Mouse (Mus musculus) layer of hippocampus, adult 9-10 months (tissue): Measurements from ENCODE around the gene Nosip.
"Not testable (repeated sequence)": the region's sequence is repeated elsewhere in the genome, so short reads cannot be mapped to it uniquely, and the experiment has no call there.

Experiments
- DNase-seq: peaks from one replicate; pipeline ENCODE4 v3.0.0; 2022; ENCODE audit warnings: low spot score

The Nosip gene

GRCm38 (mm10) chr7:45062239-45062835, at the start of gene Nosip, which contains the start of gene Prrg2:
Gene Nosip (plus strand): TSS chr7:45062429.
Gene Prrg2 (minus strand): TSS chr7:45062677.
- peak; percentile 93 for DNase-seq

DNA sequence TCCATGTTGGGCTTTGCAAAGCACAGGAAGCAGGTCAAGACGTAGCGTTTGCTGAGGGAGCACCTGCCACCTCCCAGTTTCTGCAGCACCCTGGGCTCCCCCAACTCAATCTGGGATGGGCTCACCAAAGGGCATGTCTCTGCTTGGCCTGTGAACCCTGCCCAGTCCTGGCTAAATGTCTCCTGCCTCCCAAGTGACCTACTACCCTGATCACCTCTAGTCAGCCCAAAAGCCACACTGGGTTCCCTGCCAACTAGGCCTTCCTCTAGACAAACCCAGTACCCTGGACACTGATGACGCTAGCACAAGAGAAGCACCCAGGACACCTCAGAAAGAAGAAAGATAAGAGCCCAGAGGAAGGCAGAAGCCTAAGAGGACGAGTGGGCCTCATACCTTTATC, 49.4 kb upstream of the Nosip start:
- no peak for DNase-seq

DNA sequence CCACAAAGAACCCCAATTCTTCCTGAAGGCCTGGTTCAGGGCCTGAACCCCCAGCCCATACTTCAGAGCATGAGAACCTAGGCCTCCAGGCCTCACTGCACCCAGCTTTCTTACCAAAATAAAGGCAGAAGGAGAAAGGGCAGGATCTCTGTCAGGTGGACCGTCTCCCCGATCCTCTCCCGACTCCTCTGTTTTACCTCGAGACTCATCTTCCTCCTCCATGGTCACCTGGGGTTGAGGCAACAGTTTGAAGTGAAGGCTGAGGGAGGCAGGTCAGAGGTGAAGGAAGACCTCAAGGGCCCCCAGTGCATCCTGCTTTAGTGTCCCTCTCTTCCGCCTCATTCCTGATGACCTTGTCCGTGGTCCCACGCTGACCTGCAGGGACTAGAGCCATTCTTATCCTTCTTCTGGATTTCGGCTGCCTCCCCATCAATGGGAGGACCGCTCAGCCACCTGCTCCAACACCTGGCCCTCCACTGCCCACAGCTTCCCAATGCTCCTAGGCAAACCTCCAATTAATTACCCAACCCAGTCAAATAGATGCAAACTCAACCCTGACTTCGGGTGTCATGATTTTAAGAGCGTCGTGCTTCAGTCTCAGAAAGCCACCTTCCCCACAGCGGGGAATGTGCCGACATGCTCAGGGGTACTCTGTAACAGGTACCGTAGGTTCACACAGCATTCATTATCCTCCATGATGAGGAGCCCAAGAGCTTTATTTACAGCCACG, 48.7 kb upstream of the Nosip start:
- no peak for DNase-seq

DNA sequence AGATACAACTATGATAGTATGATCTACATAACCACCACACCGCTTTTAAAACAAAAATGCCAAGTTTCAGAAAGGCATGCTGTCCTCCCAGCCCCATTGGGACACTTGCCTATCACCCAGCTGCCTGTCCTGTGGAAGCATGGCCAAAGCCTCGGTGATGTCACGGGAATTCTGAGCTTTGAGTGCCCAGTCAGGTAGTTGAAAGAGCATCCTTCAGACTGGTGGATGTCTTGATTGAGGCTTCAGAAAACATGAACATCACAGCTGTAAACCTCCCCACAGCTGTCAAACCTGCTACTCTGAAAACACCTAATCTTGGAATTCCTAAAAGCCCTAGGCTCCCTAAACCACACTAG, 48.2 kb upstream of the Nosip start:
- DNase-seq: no peak

DNA sequence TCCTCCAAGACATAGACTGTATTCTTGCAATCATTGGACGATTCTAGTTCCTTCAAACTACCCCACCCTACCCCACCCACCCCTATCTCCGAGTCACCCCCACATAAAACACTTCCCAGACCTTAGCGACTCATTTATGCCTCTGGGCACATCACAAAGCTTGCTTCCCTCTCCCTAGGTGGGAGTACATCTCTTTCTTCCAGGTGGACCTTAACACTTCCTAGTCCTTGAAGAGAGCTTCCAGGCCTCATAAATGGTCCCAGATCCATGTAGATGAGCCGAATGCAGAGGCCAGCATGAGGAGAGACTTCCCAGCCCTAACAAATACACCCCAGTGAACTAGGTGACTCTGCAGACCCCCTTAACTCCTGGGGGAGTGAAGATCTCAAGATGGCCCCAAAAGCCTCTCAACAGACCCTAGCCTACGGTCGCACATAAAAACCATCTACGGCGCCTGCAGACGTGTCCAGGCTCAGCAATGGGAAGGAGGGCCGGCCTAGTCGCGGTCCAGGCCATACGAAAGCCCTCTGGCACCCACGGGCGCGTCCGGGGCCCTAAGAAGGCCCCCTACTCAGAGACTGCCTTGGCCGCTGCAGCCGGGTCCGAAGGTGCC, 46.8 kb upstream of the Nosip start:
- DNase-seq: no peak

DNA sequence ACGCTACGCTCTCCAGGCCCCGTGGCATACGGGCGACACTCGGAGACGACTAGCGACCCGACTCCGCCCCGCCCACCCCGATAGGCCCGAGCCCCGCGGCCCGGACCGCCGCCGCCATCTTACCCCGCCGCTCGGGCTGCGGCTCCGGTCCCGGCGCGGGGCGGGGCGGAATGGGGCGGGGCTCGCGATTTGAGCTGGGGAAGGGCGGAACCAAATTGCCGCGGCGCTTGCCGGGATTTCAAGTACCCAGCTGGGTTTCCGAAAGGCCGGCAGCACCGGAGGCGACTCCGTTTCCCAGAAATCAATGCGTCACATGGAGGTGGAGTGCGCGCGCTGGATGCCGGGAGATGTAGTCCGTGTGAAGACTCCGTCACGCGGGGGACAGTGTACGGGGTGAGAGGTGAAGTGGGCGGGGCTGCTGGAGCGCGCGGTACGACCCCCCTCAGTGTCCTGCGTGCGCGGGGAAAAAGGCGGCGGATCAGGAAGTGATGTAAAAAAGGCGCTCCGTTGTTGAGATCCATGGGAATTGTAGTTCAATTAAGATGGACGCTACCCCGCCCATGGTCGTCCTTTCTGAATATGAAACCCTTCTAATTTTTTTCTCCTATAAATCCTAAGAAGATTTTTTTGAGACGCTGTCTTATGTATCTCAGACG, 46.1 kb upstream of the Nosip start, which contains the start of gene Scaf1:
Gene Scaf1 (minus strand): TSS at position 407 of the 656 bp plus-strand sequence.
- peak; percentile 98 for DNase-seq

GRCm38 (mm10) chr7:45016761-45017160, 45.5 kb upstream of the Nosip start:
- no peak for DNase-seq

- DNase-seq: peak; percentile 88
These were observed 44.8 kb upstream of the Nosip start, which contains the start of gene Rras for GRCm38 (mm10) chr7:45017242-45018061. Gene Rras (plus strand): TSS chr7:45017961.

- no peak for DNase-seq
These were observed 43.1 kb upstream of the Nosip start for GRCm38 (mm10) chr7:45019031-45019571.

DNA sequence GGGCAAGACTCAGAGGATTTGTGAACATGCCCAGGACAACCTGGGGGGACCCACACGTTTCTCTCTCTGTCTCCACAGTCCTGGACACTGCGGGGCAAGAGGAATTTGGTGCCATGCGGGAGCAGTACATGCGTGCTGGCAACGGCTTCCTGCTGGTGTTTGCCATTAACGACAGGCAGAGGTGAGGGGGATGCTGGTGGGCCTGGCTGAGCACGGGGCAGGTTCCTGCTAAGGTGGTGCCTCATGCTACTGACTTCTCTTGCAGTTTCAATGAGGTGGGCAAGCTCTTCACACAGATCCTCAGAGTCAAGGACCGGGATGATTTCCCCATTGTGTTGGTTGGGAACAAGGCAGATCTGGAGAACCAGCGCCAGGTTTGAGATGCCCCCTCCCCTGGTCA, 42.0 kb upstream of the Nosip start:
- DNase-seq: no peak

- DNase-seq: not testable (repeated sequence)
These were observed 38.5 kb upstream of the Nosip start for GRCm38 (mm10) chr7:45023711-45024110.

DNA sequence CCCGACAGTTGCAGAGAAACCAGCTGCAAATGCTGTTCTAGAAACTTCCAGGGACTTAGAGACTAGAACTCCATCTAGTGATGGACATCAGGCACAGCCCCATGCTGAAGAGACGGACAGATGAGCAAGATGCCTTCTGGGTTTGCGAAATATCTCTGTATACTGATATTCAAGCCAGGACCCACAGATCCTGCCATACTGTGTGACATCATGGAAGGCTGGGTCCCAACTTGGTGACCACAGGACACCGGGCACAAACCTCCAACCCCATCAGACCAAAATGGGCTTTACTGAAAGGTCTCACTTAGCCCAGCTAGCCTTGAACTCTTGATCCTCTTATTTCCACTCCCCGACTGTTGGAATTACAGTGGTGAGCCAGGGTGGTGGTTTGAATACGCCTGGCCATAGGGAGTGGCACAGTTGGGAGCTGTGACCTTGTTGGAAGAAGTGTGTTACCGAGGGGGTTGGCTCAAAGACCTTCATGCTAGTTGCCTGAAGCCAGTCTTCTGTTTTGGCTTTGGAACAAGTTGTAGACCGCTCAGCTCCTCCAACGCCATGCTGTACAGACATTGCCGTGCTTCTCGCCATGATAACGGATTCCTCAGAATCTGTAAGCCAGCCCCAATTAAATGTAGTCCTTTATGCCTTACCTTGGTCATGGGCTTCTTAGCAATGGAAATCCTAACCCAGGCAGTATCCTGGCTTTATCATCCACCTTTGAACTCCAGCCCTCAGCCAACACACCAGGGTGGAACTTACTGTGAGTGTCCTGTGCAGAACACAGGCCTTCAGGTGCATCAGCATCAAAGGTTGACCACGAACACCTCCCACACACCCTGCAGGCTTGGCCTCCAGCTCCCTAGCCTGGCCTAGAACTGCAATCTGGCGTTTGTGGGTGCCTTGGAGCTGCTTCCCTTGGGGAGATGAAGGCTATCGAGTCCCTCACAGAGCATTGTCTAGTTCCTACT, 37.7 kb upstream of the Nosip start:
- DNase-seq: no peak

GRCm38 (mm10) chr7:45025601-45026220, 36.5 kb upstream of the Nosip start:
- no peak for DNase-seq

GRCm38 (mm10) chr7:45026256-45026655, 36.0 kb upstream of the Nosip start:
- no peak for DNase-seq

DNA sequence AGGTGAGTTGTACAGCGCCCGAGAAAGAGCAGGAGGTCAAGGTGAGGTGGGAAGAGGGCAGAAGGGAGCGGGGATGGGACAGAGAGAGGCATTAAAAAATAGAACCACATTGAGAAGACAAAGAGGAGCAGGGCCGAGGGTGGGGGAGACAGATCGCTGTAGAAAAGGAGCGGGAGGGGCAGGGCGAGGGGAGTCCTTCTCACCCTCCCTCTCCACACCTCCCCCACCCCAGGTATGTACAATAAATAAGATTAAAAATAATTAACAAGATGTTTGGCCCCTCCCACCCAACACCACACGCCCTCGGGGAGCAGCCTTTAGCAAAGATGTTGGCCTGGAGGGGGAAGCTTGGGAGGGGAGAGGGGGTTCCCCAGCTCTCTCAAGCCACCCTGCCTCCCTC, 34.5 kb upstream of the Nosip start:
- no peak for DNase-seq

DNA sequence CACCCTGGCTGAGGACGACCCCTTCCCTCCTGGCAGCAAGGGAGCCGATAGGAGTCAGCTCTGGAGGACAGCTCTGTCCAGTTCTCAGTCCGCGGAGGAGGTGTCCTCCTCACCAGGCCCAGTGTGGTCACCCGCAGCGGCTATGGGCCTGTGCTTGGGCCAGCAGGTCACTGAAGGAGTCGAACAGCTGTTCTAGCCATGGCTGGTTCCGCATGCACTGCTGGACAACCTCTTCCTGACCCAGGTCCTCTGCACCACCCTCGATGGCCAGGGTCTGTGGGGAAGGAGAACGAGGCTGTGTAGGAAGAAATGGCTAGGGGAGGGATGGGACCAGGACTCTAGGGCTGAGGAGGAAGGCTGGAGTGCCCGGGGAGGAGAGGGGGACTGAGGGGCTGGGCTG, 33.9 kb upstream of the Nosip start:
- no peak for DNase-seq

- DNase-seq: no peak
These were observed 32.2 kb upstream of the Nosip start for GRCm38 (mm10) chr7:45029995-45030394.

DNA sequence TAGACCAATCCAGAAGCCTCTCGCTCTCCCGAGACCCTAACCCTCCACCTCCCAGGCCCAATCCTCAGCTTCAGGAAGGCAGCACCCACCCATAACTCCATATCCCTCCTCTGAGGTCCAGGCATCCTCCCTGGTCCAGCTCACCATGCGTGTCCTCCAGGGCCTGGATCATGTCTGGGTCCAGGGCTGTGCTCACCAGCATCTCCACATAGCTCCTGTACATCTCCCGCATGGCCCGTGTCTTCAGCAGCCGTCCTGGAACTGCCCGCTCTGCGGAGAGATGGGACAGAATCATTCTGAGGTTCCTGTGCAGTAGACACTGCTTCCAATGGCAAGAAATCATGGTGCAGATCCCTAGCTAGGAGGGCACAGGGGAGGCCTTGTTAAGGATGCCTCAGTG, 31.4 kb upstream of the Nosip start:
- DNase-seq: no peak

DNA sequence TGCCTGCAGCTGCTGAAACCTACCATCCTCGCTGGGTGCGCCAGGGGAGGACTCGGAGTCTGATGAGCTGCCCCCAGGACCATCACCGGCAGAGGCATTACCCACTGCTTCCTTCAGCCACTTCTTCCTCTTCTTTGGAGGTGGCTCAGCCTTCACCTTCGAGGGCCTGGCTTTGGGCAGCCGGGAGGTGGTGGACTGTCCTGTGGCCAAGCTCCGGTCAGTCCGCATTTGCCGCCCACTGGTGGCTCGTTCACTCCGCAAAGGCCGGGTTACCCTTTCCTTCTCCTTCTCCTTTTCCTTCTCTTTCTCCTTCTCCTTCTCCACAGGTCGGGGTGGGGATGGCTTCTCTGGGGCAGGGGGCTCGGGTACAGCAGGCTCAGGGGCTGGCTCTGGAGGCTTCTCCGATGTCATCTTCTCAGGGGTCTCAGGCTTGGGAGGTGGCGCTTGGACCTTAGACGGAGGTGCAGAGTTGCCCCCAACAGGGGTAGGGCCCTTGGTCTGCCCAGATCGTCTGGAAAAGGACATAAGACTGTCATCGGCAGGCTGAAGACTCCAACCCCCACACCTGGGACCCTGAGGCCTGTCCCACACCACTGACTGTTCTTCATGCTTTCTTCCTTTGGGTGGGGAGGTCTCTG, 28.4 kb upstream of the Nosip start:
- DNase-seq: no peak
